Mouse (Mus musculus) adrenal gland, postnatal 10 days (tissue): ENCODE results near the gene Ndufs5. TPM values are rescaled to one million over a fixed set of nuclear protein-coding genes. Genes with fewer than 3 reads are reported as not detected.

Source experiments
- DNase-seq: peaks from one replicate; pipeline ENCODE4 v3.0.0; 2021; ENCODE audit warnings: mixed read lengths
- long read RNA-seq, 2 experiments: library from polyadenylated mRNA; stranded (forward); transcript quantifications; one replicate each; pipeline ENCODE4 v2.0.0; 2021
- total RNA-seq, 2 experiments: library from RNA; stranded (reverse); gene quantifications; 2 replicates each; pipeline ENCODE4 v1.2.3; 2021

Ndufs5 gene
- total RNA-seq = 100 to 1,000 TPM; 371 to 393 TPM
- long read RNA-seq, experiment 1, transcript Ndufs5-201 (3 exons, 525 nt) = major isoform, 219 of 267 reads
- long read RNA-seq, experiment 1, partial matches to known transcripts = 0 of 267 reads
- long read RNA-seq, experiment 1, other reads (novel, unspliced or antisense) = 41 of 267 reads
- long read RNA-seq, experiment 2, transcript Ndufs5-201 (3 exons, 525 nt) = major isoform, 231 of 255 reads
- long read RNA-seq, experiment 2, transcript Ndufs5-204 (3 exons, 350 nt) = minor isoform, 6 of 255 reads
- long read RNA-seq, experiment 2, partial matches to known transcripts = 0 of 255 reads
- long read RNA-seq, experiment 2, other reads (novel, unspliced or antisense) = 11 of 255 reads

- DNase-seq = peak; percentile 96
Measured at GRCm38 (mm10) chr4:123717574-123718433, at the start of gene Ndufs5. TSS of gene Ndufs5 (minus strand) at chr4:123718202.

- no peak for DNase-seq
Measured at GRCm38 (mm10) chr4:123765071-123765470, 47.1 kb upstream of the Ndufs5 start.

- no peak for DNase-seq
Measured at GRCm38 (mm10) chr4:123758306-123758705, 40.3 kb upstream of the Ndufs5 start.

- no peak for DNase-seq
Measured at GRCm38 (mm10) chr4:123750707-123751312, 32.8 kb upstream of the Ndufs5 start.

GRCm38 (mm10) chr4:123750152-123750651, 32.2 kb upstream of the Ndufs5 start, which contains the start of gene Akirin1:
TSS of gene Akirin1 (minus strand) at chr4:123750345.
- peak; percentile 100 for DNase-seq

GRCm38 (mm10) chr4:123749484-123750130, 31.6 kb upstream of the Ndufs5 start:
- peak; percentile 61 for DNase-seq

- DNase-seq = no peak
Measured at GRCm38 (mm10) chr4:123748726-123749415, 30.9 kb upstream of the Ndufs5 start.

GRCm38 (mm10) chr4:123745221-123745775, 27.3 kb upstream of the Ndufs5 start:
- peak; percentile 40 for DNase-seq

GRCm38 (mm10) chr4:123742891-123743290, 24.9 kb upstream of the Ndufs5 start:
- DNase-seq = no peak

- no peak for DNase-seq
Measured at GRCm38 (mm10) chr4:123738708-123739107, 20.7 kb upstream of the Ndufs5 start.

GRCm38 (mm10) chr4:123733532-123733931, 15.5 kb upstream of the Ndufs5 start:
- DNase-seq = no peak

GRCm38 (mm10) chr4:123732921-123733320, 14.9 kb upstream of the Ndufs5 start:
- DNase-seq = no peak

GRCm38 (mm10) chr4:123732163-123732910, 14.3 kb upstream of the Ndufs5 start:
- no peak for DNase-seq

GRCm38 (mm10) chr4:123721761-123722160, 3.8 kb upstream of the Ndufs5 start:
- DNase-seq = no peak

GRCm38 (mm10) chr4:123718434-123718780, 405 bp upstream of the Ndufs5 start:
- no peak for DNase-seq

GRCm38 (mm10) chr4:123712431-123712830, 5.6 kb downstream of the Ndufs5 start:
- DNase-seq = peak; percentile 54

GRCm38 (mm10) chr4:123707340-123707739, 10.7 kb downstream of the Ndufs5 start:
- DNase-seq = no peak

- DNase-seq = no peak
Measured at GRCm38 (mm10) chr4:123705340-123705739, 12.7 kb downstream of the Ndufs5 start.

- no peak for DNase-seq
Measured at GRCm38 (mm10) chr4:123693384-123693783, 24.6 kb downstream of the Ndufs5 start.

- DNase-seq = no peak
Measured at GRCm38 (mm10) chr4:123692071-123692470, 25.9 kb downstream of the Ndufs5 start.
